Mouse (Mus musculus): Measurements from ENCODE around the gene Pea15a.
"Not testable (repeated sequence)": the region's sequence is repeated elsewhere in the genome, so short reads cannot be mapped to it uniquely, and the experiment has no call there.

The Pea15a gene

GRCm38 (mm10) chr1:172206141-172206917 lies at the start of gene Pea15a:
Gene Pea15a (minus strand): TSS chr1:172206804.
- DNase-seq (ENCODE audit: low spot score in 2 of 2), result peak; percentile 66 to 72

GRCm38 (mm10) chr1:172247679-172248078 lies 41.1 kb upstream of the Pea15a start:
- DNase-seq (ENCODE audit: low spot score in 2 of 2), result no peak

- no peak for DNase-seq (ENCODE audit: low spot score in 2 of 2)
Observed at GRCm38 (mm10) chr1:172247216-172247615, 40.6 kb upstream of the Pea15a start.

GRCm38 (mm10) chr1:172244645-172245044 lies 38.0 kb upstream of the Pea15a start:
- not testable (repeated sequence) for DNase-seq (ENCODE audit: low spot score in 2 of 2)

- DNase-seq (ENCODE audit: low spot score in 2 of 2), result no peak
Observed at GRCm38 (mm10) chr1:172243547-172244205, 37.1 kb upstream of the Pea15a start.

- no peak for DNase-seq (ENCODE audit: low spot score in 2 of 2)
Observed at GRCm38 (mm10) chr1:172242401-172242800, 35.8 kb upstream of the Pea15a start.

GRCm38 (mm10) chr1:172240945-172241708 lies 34.5 kb upstream of the Pea15a start:
- DNase-seq (ENCODE audit: low spot score in 2 of 2), result no peak

- DNase-seq (ENCODE audit: low spot score in 2 of 2), result no peak
Observed at GRCm38 (mm10) chr1:172229215-172229614, 22.6 kb upstream of the Pea15a start.

- DNase-seq (ENCODE audit: low spot score in 2 of 2), result no peak
Observed at GRCm38 (mm10) chr1:172228209-172228608, 21.6 kb upstream of the Pea15a start.

- no peak for DNase-seq (ENCODE audit: low spot score in 2 of 2)
Observed at GRCm38 (mm10) chr1:172221297-172222063, 14.9 kb upstream of the Pea15a start.

GRCm38 (mm10) chr1:172220414-172220813 lies 13.8 kb upstream of the Pea15a start:
- peak in 1 of 2 experiments; percentile 20 for DNase-seq (ENCODE audit: low spot score in 2 of 2)

- DNase-seq (ENCODE audit: low spot score in 2 of 2), result no peak
Observed at GRCm38 (mm10) chr1:172219451-172220406, 13.1 kb upstream of the Pea15a start, which contains the start of gene Casq1. Gene Casq1 (minus strand): TSS chr1:172219868.

- DNase-seq (ENCODE audit: low spot score in 2 of 2), result no peak
Observed at GRCm38 (mm10) chr1:172218164-172218910, 11.7 kb upstream of the Pea15a start.

- DNase-seq (ENCODE audit: low spot score in 2 of 2), result peak; percentile 91
Observed at GRCm38 (mm10) chr1:172217148-172217547, 10.5 kb upstream of the Pea15a start.

- DNase-seq (ENCODE audit: low spot score in 2 of 2), result no peak
Observed at GRCm38 (mm10) chr1:172214748-172215147, 8.1 kb upstream of the Pea15a start.

- DNase-seq (ENCODE audit: low spot score in 2 of 2), result no peak
Observed at GRCm38 (mm10) chr1:172213771-172214170, 7.2 kb upstream of the Pea15a start.

GRCm38 (mm10) chr1:172212776-172213175 lies 6.2 kb upstream of the Pea15a start:
- DNase-seq (ENCODE audit: low spot score in 2 of 2), result no peak

- DNase-seq (ENCODE audit: low spot score in 2 of 2), result peak in 1 of 2 experiments; percentile 22
Observed at GRCm38 (mm10) chr1:172207111-172207584, 544 bp upstream of the Pea15a start.

- no peak for DNase-seq (ENCODE audit: low spot score in 2 of 2)
Observed at GRCm38 (mm10) chr1:172205741-172206087, 890 bp downstream of the Pea15a start.

Measured in spleen, postnatal 36 days (tissue).